Mouse (Mus musculus): Measurements from ENCODE around the gene Ahnak. TPM values are rescaled to one million over a fixed set of nuclear protein-coding genes. Genes with fewer than 3 reads are reported as not detected.

The Ahnak gene
- polyA plus RNA-seq, 1 experiment, result 11.9 TPM

- Histone ChIP-seq H3K36me3 (ENCODE audit: control insufficient read depth, insufficient read depth, low read length) (peaks cover 2% of the 10 kb centered on the region; the same call in 1 of the 2 replicates), H3K27ac (ENCODE audit: insufficient read depth, low read depth, low read length) (no peak overlapping the region), H3K4me3 (ENCODE audit: insufficient read depth, low read depth, low read length) (peak overlapping the region; percentile 64), H3K4me1 (ENCODE audit: control insufficient read depth, insufficient read depth, low read length) (peaks cover 6% of the 10 kb centered on the region; the same call in 1 of the 2 replicates), H3K27me3 (replicated peaks; ENCODE audit: control insufficient read depth, insufficient read depth, low read length) (no peaks in the 10 kb centered on the region)
- TF ChIP-seq CTCF (conservative IDR thresholded peaks at IDR 0.05; ENCODE audit: insufficient read depth, insufficient read length, low read depth, low read length) (no peak), POLR2A (IDR thresholded peaks at IDR 0.05; ENCODE audit: low read depth, low read length) (no peak)
- WGBS, result 3% methylated on average over 9 of the region's 9 CpGs
- no peak for DNase-seq
These were observed 34.9 kb upstream of the Ahnak start for GRCm38 (mm10) chr19:8954171-8954570.

- Histone ChIP-seq H3K36me3 (ENCODE audit: control insufficient read depth, insufficient read depth, low read length) (peaks cover 1% of the 10 kb centered on the region; the same call in 1 of the 2 replicates), H3K27me3 (replicated peaks; ENCODE audit: control insufficient read depth, insufficient read depth, low read length) (no peaks in the 10 kb centered on the region), H3K27ac (ENCODE audit: insufficient read depth, low read depth, low read length) (no peak overlapping the region), H3K4me1 (ENCODE audit: control insufficient read depth, insufficient read depth, low read length) (peaks cover 4% of the 10 kb centered on the region; the same call in 1 of the 2 replicates), H3K4me3 (ENCODE audit: insufficient read depth, low read depth, low read length) (no peak overlapping the region)
- DNase-seq, result peak; percentile 66
- WGBS, result 57% methylated on average over 2 of the region's 2 CpGs
- TF ChIP-seq POLR2A (IDR thresholded peaks at IDR 0.05; ENCODE audit: low read depth, low read length) (no peak), CTCF (conservative IDR thresholded peaks at IDR 0.05; ENCODE audit: insufficient read depth, insufficient read length, low read depth, low read length) (no peak)
These were observed 26.8 kb upstream of the Ahnak start for GRCm38 (mm10) chr19:8962256-8962655.

- H3K4me3 ChIP-seq (ENCODE audit: insufficient read depth, low read depth, low read length), result no peak overlapping the region
- peaks cover 4% of the 10 kb centered on the region; the same call in 1 of the 2 replicates for H3K4me1 ChIP-seq (ENCODE audit: control insufficient read depth, insufficient read depth, low read length)
- H3K36me3 ChIP-seq (ENCODE audit: control insufficient read depth, insufficient read depth, low read length), result peaks cover 1% of the 10 kb centered on the region; the same call in 1 of the 2 replicates
- no peaks in the 10 kb centered on the region for H3K27me3 ChIP-seq (replicated peaks; ENCODE audit: control insufficient read depth, insufficient read depth, low read length)
- no peak for DNase-seq
- no peak for TF ChIP-seq POLR2A (IDR thresholded peaks at IDR 0.05; ENCODE audit: low read depth, low read length)
- no peak for TF ChIP-seq CTCF (conservative IDR thresholded peaks at IDR 0.05; ENCODE audit: insufficient read depth, insufficient read length, low read depth, low read length)
- 74% methylated on average over 11 of the region's 11 CpGs for WGBS
- no peak overlapping the region for H3K27ac ChIP-seq (ENCODE audit: insufficient read depth, low read depth, low read length)
These were observed 24.0 kb upstream of the Ahnak start for GRCm38 (mm10) chr19:8965075-8965474.

- H3K27me3 ChIP-seq (replicated peaks; ENCODE audit: control insufficient read depth, insufficient read depth, low read length), result no peaks in the 10 kb centered on the region
- H3K27ac ChIP-seq (ENCODE audit: insufficient read depth, low read depth, low read length), result no peak overlapping the region
- WGBS, result 53% methylated on average over 8 of the region's 8 CpGs
- TF ChIP-seq CTCF (conservative IDR thresholded peaks at IDR 0.05; ENCODE audit: insufficient read depth, insufficient read length, low read depth, low read length), result no peak
- no peak for DNase-seq
- H3K36me3 ChIP-seq (ENCODE audit: control insufficient read depth, insufficient read depth, low read length), result peaks cover 2% of the 10 kb centered on the region; the same call in 1 of the 2 replicates
- H3K4me1 ChIP-seq (ENCODE audit: control insufficient read depth, insufficient read depth, low read length), result peaks cover 4% of the 10 kb centered on the region; the same call in 1 of the 2 replicates
- H3K4me3 ChIP-seq (ENCODE audit: insufficient read depth, low read depth, low read length), result no peak overlapping the region
These were observed 23.3 kb upstream of the Ahnak start for GRCm38 (mm10) chr19:8965771-8966170.

- H3K27me3 ChIP-seq (replicated peaks; ENCODE audit: control insufficient read depth, insufficient read depth, low read length), result no peaks in the 10 kb centered on the region
- H3K36me3 ChIP-seq (ENCODE audit: control insufficient read depth, insufficient read depth, low read length), result peaks cover 2% of the 10 kb centered on the region; the same call in 1 of the 2 replicates
- 10% methylated on average over 5 of the region's 5 CpGs for WGBS
- peaks cover 4% of the 10 kb centered on the region; the same call in 1 of the 2 replicates for H3K4me1 ChIP-seq (ENCODE audit: control insufficient read depth, insufficient read depth, low read length)
- H3K27ac ChIP-seq (ENCODE audit: insufficient read depth, low read depth, low read length), result peak overlapping the region; percentile 87
- no peak for DNase-seq
- no peak for TF ChIP-seq CTCF (conservative IDR thresholded peaks at IDR 0.05; ENCODE audit: insufficient read depth, insufficient read length, low read depth, low read length)
- no peak for TF ChIP-seq POLR2A (IDR thresholded peaks at IDR 0.05; ENCODE audit: low read depth, low read length)
- H3K4me3 ChIP-seq (ENCODE audit: insufficient read depth, low read depth, low read length), result peak overlapping the region; percentile 59
These were observed 22.9 kb upstream of the Ahnak start for GRCm38 (mm10) chr19:8966198-8966589.

- DNase-seq, result peak; percentile 100
- peak within 1 kb of the TSS; percentile 87 for H3K27ac ChIP-seq (ENCODE audit: insufficient read depth, low read depth, low read length)
- peak within 1 kb of the TSS; percentile 75 for H3K4me3 ChIP-seq (ENCODE audit: insufficient read depth, low read depth, low read length)
- no peak for TF ChIP-seq CTCF (conservative IDR thresholded peaks at IDR 0.05; ENCODE audit: insufficient read depth, insufficient read length, low read depth, low read length)
- no peak for TF ChIP-seq POLR2A (IDR thresholded peaks at IDR 0.05; ENCODE audit: low read depth, low read length)
- WGBS, result under 1% methylated on average over 52 of the region's 52 CpGs
- peaks cover 2% of the 10 kb centered on the region for H3K36me3 ChIP-seq (ENCODE audit: control insufficient read depth, insufficient read depth, low read length)
- no peaks in the 10 kb centered on the region for H3K27me3 ChIP-seq (replicated peaks; ENCODE audit: control insufficient read depth, insufficient read depth, low read length)
- peaks cover 4% of the 10 kb centered on the region; the same call in 1 of the 2 replicates for H3K4me1 ChIP-seq (ENCODE audit: control insufficient read depth, insufficient read depth, low read length)
These were observed 22.3 kb upstream of the Ahnak start, which contains the start of gene Eef1g for GRCm38 (mm10) chr19:8966590-8967372. Gene Eef1g, plus strand, starts transcription at chr19:8967041.

- no peak for TF ChIP-seq CTCF (conservative IDR thresholded peaks at IDR 0.05; ENCODE audit: insufficient read depth, insufficient read length, low read depth, low read length)
- TF ChIP-seq POLR2A (IDR thresholded peaks at IDR 0.05; ENCODE audit: low read depth, low read length), result no peak
These were observed 21.7 kb upstream of the Ahnak start for GRCm38 (mm10) chr19:8967373-8967743.

More at GRCm38 (mm10) chr19:8967373-8967743, 21.7 kb upstream of the Ahnak start:
- peaks cover 6% of the 10 kb centered on the region for H3K36me3 ChIP-seq (ENCODE audit: control insufficient read depth, insufficient read depth, low read length)
- H3K4me3 ChIP-seq (ENCODE audit: insufficient read depth, low read depth, low read length), result peak overlapping the region; percentile 75
- no peaks in the 10 kb centered on the region for H3K27me3 ChIP-seq (replicated peaks; ENCODE audit: control insufficient read depth, insufficient read depth, low read length)
- DNase-seq, result no peak
- WGBS, result 0% methylated on average over 8 of the region's 8 CpGs
- peak overlapping the region; percentile 33; the same call in 1 of the 2 replicates for H3K27ac ChIP-seq (ENCODE audit: insufficient read depth, low read depth, low read length)
- H3K4me1 ChIP-seq (ENCODE audit: control insufficient read depth, insufficient read depth, low read length), result peaks cover 4% of the 10 kb centered on the region; the same call in 1 of the 2 replicates
